Mouse (Mus musculus) myocyte (in vitro differentiated cells): ENCODE results near the gene Hic1. TPM values are rescaled to one million over a fixed set of nuclear protein-coding genes. Genes with fewer than 3 reads are reported as not detected.

ENCODE experiments used
- H3K27me3 ChIP-seq: one replicate; pipeline ENCODE4 v1.6.1; 2011; ENCODE audit not compliant: control insufficient read depth, insufficient read depth, insufficient read length
- H3K36me3 ChIP-seq: one replicate; pipeline ENCODE4 v1.6.1; 2011; ENCODE audit not compliant: control insufficient read depth, insufficient read depth
- H3K4me2 ChIP-seq: one replicate; pipeline ENCODE4 v1.6.1; 2011; ENCODE audit warnings: low read depth, control low read depth
- H3K4me3 ChIP-seq: one replicate; pipeline ENCODE4 v1.5.1; 2011; ENCODE audit warnings: mild to moderate bottlenecking, control low read depth, moderate library complexity
- H3K79me2 ChIP-seq: one replicate; pipeline ENCODE4 v1.6.1; 2011; ENCODE audit not compliant: control insufficient read depth, insufficient read depth
- H3ac ChIP-seq: one replicate; pipeline ENCODE4 v1.6.1; 2011; ENCODE audit not compliant: control insufficient read depth, insufficient read length
- CEBPB ChIP-seq: IDR thresholded peaks from 2 replicates; pipeline ENCODE4 v1.6.1; 2011; ENCODE audit warnings: mild to moderate bottlenecking, moderate library complexity; ENCODE audit not compliant: poor library complexity, insufficient read depth, severe bottlenecking
- E2F4 ChIP-seq: IDR thresholded peaks from one replicate; pipeline ENCODE4 v1.6.1; 2011; ENCODE audit warnings: mild to moderate bottlenecking, control low read depth, moderate library complexity; ENCODE audit not compliant: insufficient read depth
- MAX ChIP-seq: IDR thresholded peaks from one replicate; pipeline ENCODE4 v1.6.1; 2011; ENCODE audit warnings: low read depth, mild to moderate bottlenecking, control low read depth
- MYOD1 ChIP-seq, 3 experiments: IDR thresholded peaks; one replicate each; pipeline ENCODE4 v1.6.1; 2011; ENCODE audit warnings: control low read depth in 2 of 3, low read depth in 2 of 3, mild to moderate bottlenecking in 2 of 3, moderate library complexity in 1 of 3; ENCODE audit not compliant: insufficient read length in 2 of 3, control insufficient read depth in 1 of 3
- MYOG ChIP-seq, 3 experiments: IDR thresholded peaks; one replicate each; pipeline ENCODE4 v1.6.1; 2011; ENCODE audit warnings: control low read depth in 2 of 3, low read depth in 2 of 3, mild to moderate bottlenecking in 2 of 3; ENCODE audit not compliant: insufficient read length in 2 of 3, control insufficient read depth in 1 of 3, insufficient read depth in 1 of 3
- POLR2A ChIP-seq: IDR thresholded peaks from one replicate; pipeline ENCODE4 v1.6.1; 2011; ENCODE audit warnings: low read depth, mild to moderate bottlenecking, control low read depth, moderate library complexity; ENCODE audit not compliant: insufficient read length
- POLR2AphosphoS2 ChIP-seq: IDR thresholded peaks from one replicate; pipeline ENCODE4 v1.6.1; 2011; ENCODE audit warnings: low read depth, control low read depth; ENCODE audit not compliant: insufficient read length
- REST ChIP-seq: IDR thresholded peaks from one replicate; pipeline ENCODE4 v1.6.1; 2011; ENCODE audit warnings: mild to moderate bottlenecking, control low read depth, moderate library complexity; ENCODE audit not compliant: insufficient read depth, insufficient read length
- SRF ChIP-seq: IDR thresholded peaks from one replicate; pipeline ENCODE4 v1.6.1; 2011; ENCODE audit warnings: low read depth; ENCODE audit not compliant: control insufficient read depth, insufficient read length
- TCF12 ChIP-seq: IDR thresholded peaks from one replicate; pipeline ENCODE4 v1.6.1; 2011; ENCODE audit warnings: mild to moderate bottlenecking, control low read depth; ENCODE audit not compliant: poor library complexity, insufficient read depth, severe bottlenecking
- TCF3 ChIP-seq: IDR thresholded peaks from one replicate; pipeline ENCODE4 v1.6.1; 2011; ENCODE audit warnings: low read depth, control low read depth; ENCODE audit not compliant: insufficient read length
- USF1 ChIP-seq: IDR thresholded peaks from one replicate; pipeline ENCODE4 v1.6.1; 2011; ENCODE audit warnings: low read depth, mild to moderate bottlenecking, control low read depth, moderate library complexity
- polyA plus RNA-seq: library from polyadenylated mRNA; unstranded; fragments of >200 nt; fragmentation: generic; extraction: Trizol; gene quantifications from one replicate; pipeline ENCODE4 v1.2.1, GENCODE M21; 2012; ENCODE audit warnings: missing spikeins

Hic1 gene
- polyA plus RNA-seq, 1 experiment = 0.11 TPM

GRCm38 (mm10) chr11:75158432-75158831 is 10.9 kb downstream of the Hic1 start:
- TF ChIP-seq MYOG (IDR thresholded peaks at IDR 0.05; ENCODE audit: control insufficient read depth in 1 of 3, insufficient read depth in 1 of 3, insufficient read length in 2 of 3, low read depth in 2 of 3) (no peak), E2F4 (no peak), POLR2A (no peak), CEBPB (no peak), SRF (no peak), MYOD1 (IDR thresholded peaks at IDR 0.05; ENCODE audit: control insufficient read depth in 1 of 3, insufficient read length in 2 of 3, low read depth in 2 of 3) (no peak), TCF12 (no peak), USF1 (no peak), TCF3 (no peak)
- H3ac ChIP-seq = no peak overlapping the region
- no peak overlapping the region for H3K4me2 ChIP-seq
- no peak overlapping the region for H3K4me3 ChIP-seq
- H3K36me3 ChIP-seq = no peaks in the 10 kb centered on the region
- no peaks in the 10 kb centered on the region for H3K79me2 ChIP-seq
- H3K27me3 ChIP-seq = no peaks in the 10 kb centered on the region

- Histone ChIP-seq H3K4me3 (no peak overlapping the region), H3K27me3 (no peaks in the 10 kb centered on the region), H3K36me3 (no peaks in the 10 kb centered on the region), H3ac (no peak overlapping the region), H3K4me2 (no peak overlapping the region), H3K79me2 (no peaks in the 10 kb centered on the region)
- TF ChIP-seq SRF = no peak
- TF ChIP-seq REST = no peak
- no peak for TF ChIP-seq MAX
- no peak for TF ChIP-seq POLR2AphosphoS2
- no peak for TF ChIP-seq MYOD1 (IDR thresholded peaks at IDR 0.05; ENCODE audit: control insufficient read depth in 1 of 3, insufficient read length in 2 of 3, low read depth in 2 of 3)
- no peak for TF ChIP-seq POLR2A
- no peak for TF ChIP-seq TCF3
- TF ChIP-seq TCF12 = no peak
- TF ChIP-seq CEBPB = no peak
- no peak for TF ChIP-seq E2F4
- TF ChIP-seq USF1 = no peak
- TF ChIP-seq MYOG (IDR thresholded peaks at IDR 0.05; ENCODE audit: control insufficient read depth in 1 of 3, insufficient read depth in 1 of 3, insufficient read length in 2 of 3, low read depth in 2 of 3) = no peak
These were observed 11.4 kb downstream of the Hic1 start for GRCm38 (mm10) chr11:75157901-75158300.

DNA sequence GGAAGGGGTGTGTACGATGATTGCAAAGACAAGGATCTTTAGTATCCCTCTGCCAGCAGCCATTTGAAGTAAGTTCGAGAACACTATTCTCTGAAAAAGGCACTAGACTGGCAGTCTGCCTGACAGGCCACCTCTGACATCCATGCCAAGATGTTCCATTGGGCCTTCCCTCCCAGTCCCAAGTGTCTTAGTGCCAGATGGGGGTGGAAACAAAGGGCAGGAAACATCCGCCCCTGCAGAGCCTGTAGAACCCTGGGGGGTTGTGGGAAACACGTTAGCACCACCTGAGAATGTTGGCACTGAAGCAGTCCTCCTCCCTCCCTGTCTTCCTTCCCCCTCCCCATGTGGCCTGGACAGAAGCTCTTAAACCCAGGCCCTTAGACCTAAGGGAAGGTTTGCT is 12.3 kb downstream of the Hic1 start:
- no peaks in the 10 kb centered on the region for H3K36me3 ChIP-seq
- TF ChIP-seq USF1 (no peak), MYOD1 (IDR thresholded peaks at IDR 0.05; ENCODE audit: control insufficient read depth in 1 of 3, insufficient read length in 2 of 3, low read depth in 2 of 3) (no peak), POLR2A (no peak), SRF (no peak), E2F4 (no peak), TCF3 (no peak), MAX (no peak), CEBPB (no peak), REST (no peak), POLR2AphosphoS2 (no peak), MYOG (IDR thresholded peaks at IDR 0.05; ENCODE audit: control insufficient read depth in 1 of 3, insufficient read depth in 1 of 3, insufficient read length in 2 of 3, low read depth in 2 of 3) (no peak)
- H3K27me3 ChIP-seq = no peaks in the 10 kb centered on the region
- H3ac ChIP-seq = no peak overlapping the region
- no peak overlapping the region for H3K4me2 ChIP-seq
- H3K79me2 ChIP-seq = no peaks in the 10 kb centered on the region
- H3K4me3 ChIP-seq = no peak overlapping the region

- TF ChIP-seq CEBPB (no peak), POLR2A (no peak), USF1 (no peak), MAX (no peak), SRF (no peak), TCF3 (no peak), MYOD1 (IDR thresholded peaks at IDR 0.05; ENCODE audit: control insufficient read depth in 1 of 3, insufficient read length in 2 of 3, low read depth in 2 of 3) (no peak), MYOG (IDR thresholded peaks at IDR 0.05; ENCODE audit: control insufficient read depth in 1 of 3, insufficient read depth in 1 of 3, insufficient read length in 2 of 3, low read depth in 2 of 3) (no peak), E2F4 (no peak), REST (no peak), POLR2AphosphoS2 (no peak), TCF12 (no peak)
- Histone ChIP-seq H3K27me3 (no peaks in the 10 kb centered on the region), H3K36me3 (peaks cover under 1% of the 10 kb centered on the region), H3K4me2 (no peak overlapping the region), H3K4me3 (no peak overlapping the region), H3K79me2 (no peaks in the 10 kb centered on the region), H3ac (no peak overlapping the region)
These were observed 12.9 kb downstream of the Hic1 start for GRCm38 (mm10) chr11:75156416-75156815.

GRCm38 (mm10) chr11:75155985-75156384 is 13.3 kb downstream of the Hic1 start:
- Histone ChIP-seq H3ac (no peak overlapping the region), H3K36me3 (peaks cover 5% of the 10 kb centered on the region), H3K4me3 (no peak overlapping the region), H3K79me2 (no peaks in the 10 kb centered on the region), H3K27me3 (no peaks in the 10 kb centered on the region), H3K4me2 (no peak overlapping the region)
- TF ChIP-seq SRF (no peak), TCF3 (no peak), POLR2AphosphoS2 (no peak), USF1 (no peak), TCF12 (no peak), POLR2A (no peak), MAX (no peak), MYOG (IDR thresholded peaks at IDR 0.05; ENCODE audit: control insufficient read depth in 1 of 3, insufficient read depth in 1 of 3, insufficient read length in 2 of 3, low read depth in 2 of 3) (no peak), E2F4 (no peak), REST (no peak), CEBPB (no peak), MYOD1 (IDR thresholded peaks at IDR 0.05; ENCODE audit: control insufficient read depth in 1 of 3, insufficient read length in 2 of 3, low read depth in 2 of 3) (no peak)
